Mouse (Mus musculus) erythroblast, embryonic 14.5 days (primary cell): Measurements from ENCODE around the gene Asb5.

Experiments used
- GATA1 ChIP-seq: IDR thresholded peaks from 2 replicates; pipeline ENCODE4 v1.6.1; 2012; ENCODE audit warnings: low read length, inconsistent platforms, mixed read lengths
- TAL1 ChIP-seq: IDR thresholded peaks from 3 replicates; pipeline ENCODE4 v1.6.1; 2012; ENCODE audit warnings: low read length, inconsistent platforms, mixed read lengths

- no peak for TF ChIP-seq TAL1
- TF ChIP-seq GATA1: no peak
These were observed 41.5 kb downstream of the Asb5 start for GRCm38 (mm10) chr8:54570618-54571609.
